Mouse (Mus musculus) liver, adult 2 months (tissue): Measurements from ENCODE around the gene Sectm1b.

Source experiments
- CTCF ChIP-seq: fragments of 200-500 bp; IDR thresholded peaks from 2 replicates; pipeline ENCODE4 v1.5.1; 2011; ENCODE audit warnings: low read depth, low read length, control low read depth
- POLR2A ChIP-seq: fragments of 200-500 bp; IDR thresholded peaks from 2 replicates; pipeline ENCODE4 v1.6.1; 2011; ENCODE audit warnings: low read length, control low read depth; ENCODE audit not compliant: insufficient read depth; ENCODE audit errors: extremely low read depth

DNA sequence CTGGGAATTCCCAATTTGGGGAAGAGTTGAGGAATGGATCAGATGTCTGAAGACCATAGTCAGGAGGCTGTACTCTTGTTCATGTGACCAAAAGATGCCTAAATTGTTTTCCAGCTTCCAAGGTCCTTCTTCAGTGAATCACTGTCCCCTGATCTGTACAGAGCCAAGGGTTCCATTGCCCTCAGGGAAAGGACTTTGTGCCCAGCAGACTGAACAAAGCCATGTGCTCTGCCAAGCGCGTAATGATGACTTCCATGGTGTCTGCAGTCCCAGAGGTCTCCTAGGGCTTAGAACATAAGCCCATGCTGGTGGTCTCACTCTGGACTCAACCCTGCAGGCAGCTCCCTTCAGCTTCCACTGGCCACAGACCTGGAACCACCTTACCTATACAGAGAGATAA lies 4.5 kb upstream of the Sectm1b start:
- TF ChIP-seq POLR2A = no peak
- TF ChIP-seq CTCF = no peak
